Mouse (Mus musculus): ENCODE data around the gene Adamts13. TPM values are rescaled to one million over a fixed set of nuclear protein-coding genes. Genes with fewer than 3 reads are reported as not detected.
A peak's percentile ranks its signal among the peaks of the same experiment; 100 is the strongest.

Adamts13 gene
- polyA plus RNA-seq, 1 experiment = 0.94 TPM

DNA sequence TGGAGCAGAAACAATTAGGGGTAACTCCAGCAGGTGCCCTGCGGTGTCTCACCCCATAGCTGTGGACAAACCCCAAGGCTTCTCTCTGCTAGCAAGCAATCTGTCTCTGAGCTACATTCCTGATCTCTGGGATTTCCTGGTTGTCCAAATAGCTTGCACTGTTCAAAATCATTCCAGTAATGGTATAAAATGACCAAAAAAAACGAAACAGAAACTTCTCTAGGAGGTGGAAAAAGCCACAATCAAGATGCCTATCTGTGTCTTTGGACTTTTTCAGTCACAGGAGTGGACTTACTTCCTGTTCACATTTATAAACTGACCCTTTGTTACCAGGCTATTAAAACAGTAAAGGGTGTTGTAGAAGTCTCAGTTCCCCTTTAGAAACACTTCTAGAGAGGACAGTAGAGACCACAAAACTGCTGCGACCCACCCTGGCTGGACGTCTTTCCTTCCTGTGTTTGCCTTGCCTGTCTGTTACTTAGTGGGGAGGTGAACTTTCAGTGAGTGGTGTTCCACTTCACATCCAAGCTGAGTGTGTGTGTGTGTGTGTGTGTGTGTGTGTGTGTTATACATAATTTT is 55.3 kb downstream of the Adamts13 start:
- no peaks in the 10 kb centered on the region for H3K36me3 ChIP-seq (ENCODE audit: control insufficient read depth, insufficient read depth, low read length)
- peak; percentile 40 for DNase-seq
- H3K4me3 ChIP-seq (ENCODE audit: insufficient read depth, low read depth, low read length) = no peak overlapping the region
- 47% methylated on average over 4 of the region's 4 CpGs for WGBS
- TF ChIP-seq POLR2A (IDR thresholded peaks at IDR 0.05; ENCODE audit: low read depth, low read length) = no peak
- TF ChIP-seq CTCF (conservative IDR thresholded peaks at IDR 0.05; ENCODE audit: insufficient read depth, insufficient read length, low read depth, low read length) = no peak
- H3K27me3 ChIP-seq (replicated peaks; ENCODE audit: control insufficient read depth, insufficient read depth, low read length) = no peaks in the 10 kb centered on the region
- peak overlapping the region; percentile 40 for H3K27ac ChIP-seq (ENCODE audit: insufficient read depth, low read depth, low read length)
- H3K4me1 ChIP-seq (ENCODE audit: control insufficient read depth, insufficient read depth, low read length) = peaks cover 2% of the 10 kb centered on the region; the same call in 1 of the 2 replicates

DNA sequence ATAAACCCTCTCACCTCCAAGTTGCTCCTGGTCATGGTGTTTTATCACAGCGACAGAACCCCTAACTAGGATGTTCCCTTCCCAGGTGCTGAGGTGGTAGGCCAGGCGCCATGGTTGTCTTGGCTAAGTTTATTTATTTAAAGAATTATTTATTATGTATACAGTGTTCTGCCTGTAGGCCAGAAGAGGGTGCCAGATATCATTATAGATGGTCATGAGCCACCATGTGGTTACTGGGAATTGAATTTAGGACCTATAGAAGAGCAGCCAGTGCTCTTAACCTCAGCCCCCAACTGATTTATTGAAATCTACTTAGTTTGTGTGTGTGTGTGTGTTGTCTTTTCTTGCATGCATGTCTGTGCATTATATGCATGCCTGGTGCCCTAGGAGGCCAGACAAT is 59.1 kb downstream of the Adamts13 start:
- H3K4me3 ChIP-seq (ENCODE audit: insufficient read depth, low read depth, low read length) = no peak overlapping the region
- H3K36me3 ChIP-seq (ENCODE audit: control insufficient read depth, insufficient read depth, low read length) = no peaks in the 10 kb centered on the region
- H3K4me1 ChIP-seq (ENCODE audit: control insufficient read depth, insufficient read depth, low read length) = peaks cover 2% of the 10 kb centered on the region; the same call in 1 of the 2 replicates
- 66% methylated on average over 2 of the region's 2 CpGs for WGBS
- TF ChIP-seq POLR2A (IDR thresholded peaks at IDR 0.05; ENCODE audit: low read depth, low read length) (no peak), CTCF (conservative IDR thresholded peaks at IDR 0.05; ENCODE audit: insufficient read depth, insufficient read length, low read depth, low read length) (no peak)
- H3K27me3 ChIP-seq (replicated peaks; ENCODE audit: control insufficient read depth, insufficient read depth, low read length) = no peaks in the 10 kb centered on the region
- no peak for DNase-seq
- H3K27ac ChIP-seq (ENCODE audit: insufficient read depth, low read depth, low read length) = no peak overlapping the region

DNA sequence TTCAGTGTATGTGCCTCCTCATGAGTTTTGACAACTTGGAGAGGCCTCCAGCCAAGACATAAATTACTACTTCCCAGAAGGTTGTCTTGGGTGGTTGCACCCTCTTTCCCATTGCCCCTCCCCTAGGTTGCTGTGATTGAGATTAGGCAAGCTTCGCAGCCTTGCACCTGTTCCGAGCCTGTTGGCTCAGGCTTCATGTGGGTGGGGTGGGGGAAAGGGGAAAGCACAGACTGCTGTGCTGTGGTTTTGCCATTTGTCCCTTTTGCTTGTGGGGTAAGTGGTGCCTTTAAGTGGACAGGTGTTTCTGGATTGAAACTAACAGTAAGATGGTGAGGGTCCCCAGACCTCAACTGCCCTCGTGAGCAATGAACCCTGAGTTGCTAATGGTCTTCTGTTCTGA is 62.8 kb downstream of the Adamts13 start:
- DNase-seq = no peak
- Histone ChIP-seq H3K36me3 (ENCODE audit: control insufficient read depth, insufficient read depth, low read length) (no peaks in the 10 kb centered on the region), H3K4me1 (ENCODE audit: control insufficient read depth, insufficient read depth, low read length) (peaks cover 4% of the 10 kb centered on the region; the same call in 1 of the 2 replicates), H3K27ac (ENCODE audit: insufficient read depth, low read depth, low read length) (no peak overlapping the region), H3K27me3 (replicated peaks; ENCODE audit: control insufficient read depth, insufficient read depth, low read length) (no peaks in the 10 kb centered on the region), H3K4me3 (ENCODE audit: insufficient read depth, low read depth, low read length) (no peak overlapping the region)
- TF ChIP-seq CTCF (conservative IDR thresholded peaks at IDR 0.05; ENCODE audit: insufficient read depth, insufficient read length, low read depth, low read length) (no peak), POLR2A (IDR thresholded peaks at IDR 0.05; ENCODE audit: low read depth, low read length) (no peak)
- WGBS = 47% methylated on average over 3 of the region's 3 CpGs

DNA sequence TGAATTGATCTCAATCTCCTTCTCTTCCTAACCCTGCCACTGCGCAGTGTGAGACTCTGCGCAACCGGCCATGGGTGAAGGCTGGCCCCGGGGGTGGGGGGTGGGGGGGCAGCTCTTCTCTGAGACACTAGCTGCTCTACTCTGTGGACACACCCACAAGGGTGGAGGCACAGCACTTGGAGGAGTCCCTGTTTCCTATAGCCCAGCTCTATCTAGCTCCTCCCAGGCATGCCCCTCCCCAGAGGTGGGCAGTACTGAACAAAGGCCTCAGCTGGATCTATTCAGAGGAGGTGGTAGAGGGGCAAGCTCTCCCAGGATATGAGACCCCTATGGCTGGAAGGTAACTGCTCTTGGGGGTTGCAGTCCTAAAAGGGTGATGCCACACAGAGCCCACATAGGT is 63.8 kb downstream of the Adamts13 start:
- Histone ChIP-seq H3K27me3 (replicated peaks; ENCODE audit: control insufficient read depth, insufficient read depth, low read length) (no peaks in the 10 kb centered on the region), H3K4me3 (ENCODE audit: insufficient read depth, low read depth, low read length) (no peak overlapping the region), H3K4me1 (ENCODE audit: control insufficient read depth, insufficient read depth, low read length) (peaks cover 7% of the 10 kb centered on the region; the same call in 1 of the 2 replicates), H3K27ac (ENCODE audit: insufficient read depth, low read depth, low read length) (no peak overlapping the region), H3K36me3 (ENCODE audit: control insufficient read depth, insufficient read depth, low read length) (no peaks in the 10 kb centered on the region)
- no peak for TF ChIP-seq POLR2A (IDR thresholded peaks at IDR 0.05; ENCODE audit: low read depth, low read length)
- no peak for TF ChIP-seq CTCF (conservative IDR thresholded peaks at IDR 0.05; ENCODE audit: insufficient read depth, insufficient read length, low read depth, low read length)
- DNase-seq = no peak
- 67% methylated on average over 4 of the region's 4 CpGs for WGBS

DNA sequence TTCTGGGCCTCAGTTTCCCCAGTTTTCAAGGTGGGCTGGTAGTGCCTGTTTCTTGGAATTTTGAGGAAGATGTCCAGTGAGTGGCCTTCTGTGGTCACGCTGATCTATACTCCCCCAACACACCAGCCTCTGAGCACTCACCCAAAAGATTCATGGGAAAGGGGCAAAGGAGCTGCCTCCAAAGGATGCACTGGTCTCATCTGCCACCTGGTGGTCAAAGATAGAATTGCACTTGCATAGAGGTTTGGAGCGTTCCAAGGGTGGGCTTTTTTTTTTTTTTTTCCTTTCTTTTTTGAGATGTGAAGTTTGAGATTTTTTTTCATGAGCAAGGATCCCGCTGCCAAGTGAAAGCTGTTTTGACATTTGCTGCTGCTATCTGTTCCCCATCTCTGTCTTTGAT is 65.4 kb downstream of the Adamts13 start:
- TF ChIP-seq POLR2A (IDR thresholded peaks at IDR 0.05; ENCODE audit: low read depth, low read length) (no peak), CTCF (conservative IDR thresholded peaks at IDR 0.05; ENCODE audit: insufficient read depth, insufficient read length, low read depth, low read length) (peak; percentile 92)
- Histone ChIP-seq H3K4me1 (ENCODE audit: control insufficient read depth, insufficient read depth, low read length) (peaks cover 7% of the 10 kb centered on the region; the same call in 1 of the 2 replicates), H3K4me3 (ENCODE audit: insufficient read depth, low read depth, low read length) (no peak overlapping the region), H3K36me3 (ENCODE audit: control insufficient read depth, insufficient read depth, low read length) (no peaks in the 10 kb centered on the region), H3K27ac (ENCODE audit: insufficient read depth, low read depth, low read length) (no peak overlapping the region), H3K27me3 (replicated peaks; ENCODE audit: control insufficient read depth, insufficient read depth, low read length) (no peaks in the 10 kb centered on the region)
- 1% methylated on average over 3 of the region's 3 CpGs for WGBS
- peak; percentile 72 for DNase-seq

DNA sequence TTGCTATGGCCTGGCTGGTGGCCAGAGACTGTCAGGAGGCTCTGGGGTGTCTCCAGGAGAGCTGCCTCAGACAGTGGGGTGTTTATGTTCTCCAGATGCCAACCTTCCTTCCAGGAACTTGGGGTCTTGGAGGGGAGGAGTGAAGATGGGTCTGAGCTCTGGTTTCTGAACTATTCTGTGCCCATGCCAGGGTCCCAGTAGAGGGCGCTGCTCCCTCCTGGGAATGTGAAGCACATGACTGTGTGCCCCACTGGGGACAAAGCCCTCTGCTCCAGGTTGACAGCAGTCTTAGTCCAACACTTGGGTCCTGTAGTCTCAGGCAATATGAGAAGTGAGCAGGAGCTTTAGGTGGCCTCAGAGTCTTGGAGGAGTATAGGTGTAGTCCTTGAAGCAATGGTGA is 66.1 kb downstream of the Adamts13 start:
- TF ChIP-seq POLR2A (IDR thresholded peaks at IDR 0.05; ENCODE audit: low read depth, low read length) (no peak), CTCF (conservative IDR thresholded peaks at IDR 0.05; ENCODE audit: insufficient read depth, insufficient read length, low read depth, low read length) (peak; percentile 44)
- no peak overlapping the region for H3K4me3 ChIP-seq (ENCODE audit: insufficient read depth, low read depth, low read length)
- no peaks in the 10 kb centered on the region for H3K27me3 ChIP-seq (replicated peaks; ENCODE audit: control insufficient read depth, insufficient read depth, low read length)
- no peaks in the 10 kb centered on the region for H3K36me3 ChIP-seq (ENCODE audit: control insufficient read depth, insufficient read depth, low read length)
- DNase-seq = peak; percentile 68
- WGBS = 17% methylated on average over 1 of the region's 1 CpGs
- H3K27ac ChIP-seq (ENCODE audit: insufficient read depth, low read depth, low read length) = no peak overlapping the region
- peaks cover 7% of the 10 kb centered on the region; the same call in 1 of the 2 replicates for H3K4me1 ChIP-seq (ENCODE audit: control insufficient read depth, insufficient read depth, low read length)

DNA sequence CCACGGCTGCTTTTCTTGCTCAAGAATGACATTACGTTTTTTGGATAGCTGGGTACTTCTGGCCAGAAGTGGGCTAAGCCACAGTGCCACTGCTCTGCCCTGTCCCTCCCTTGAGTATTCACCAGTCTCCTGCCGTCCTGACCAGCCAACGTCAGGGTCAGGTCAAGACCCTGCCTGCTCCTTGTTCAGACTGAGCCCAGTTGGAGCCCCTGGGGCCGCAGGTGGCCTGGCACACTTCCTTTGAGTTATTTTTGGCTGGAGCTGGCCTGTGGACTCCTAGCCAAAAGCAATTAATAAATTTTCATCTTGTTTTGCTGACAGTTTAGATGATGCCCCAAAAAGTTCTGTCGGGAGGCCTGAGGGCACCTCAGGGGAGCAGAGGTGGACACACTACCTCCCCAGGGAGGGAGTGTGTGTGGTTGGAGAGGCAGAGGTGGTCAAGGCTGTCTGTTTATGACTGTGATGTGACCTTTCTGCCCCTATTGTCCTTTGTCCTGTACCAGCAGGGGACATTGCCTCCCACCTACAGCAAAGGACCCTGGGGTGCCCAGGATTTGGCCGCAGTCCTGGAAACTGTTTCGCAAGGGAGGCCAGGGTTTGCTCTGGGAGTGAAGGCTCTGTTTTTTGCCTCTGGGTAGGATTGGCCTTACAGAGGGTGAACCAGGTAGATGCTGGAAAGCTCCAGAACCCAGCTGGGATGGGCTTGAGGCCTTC is 69.1 kb downstream of the Adamts13 start:
- WGBS = 39% methylated on average over 8 of the region's 8 CpGs
- Histone ChIP-seq H3K4me1 (ENCODE audit: control insufficient read depth, insufficient read depth, low read length) (peaks cover 7% of the 10 kb centered on the region; the same call in 1 of the 2 replicates), H3K4me3 (ENCODE audit: insufficient read depth, low read depth, low read length) (no peak overlapping the region), H3K27ac (ENCODE audit: insufficient read depth, low read depth, low read length) (peak overlapping the region; percentile 69), H3K27me3 (replicated peaks; ENCODE audit: control insufficient read depth, insufficient read depth, low read length) (no peaks in the 10 kb centered on the region), H3K36me3 (ENCODE audit: control insufficient read depth, insufficient read depth, low read length) (no peaks in the 10 kb centered on the region)
- TF ChIP-seq CTCF (conservative IDR thresholded peaks at IDR 0.05; ENCODE audit: insufficient read depth, insufficient read length, low read depth, low read length) = no peak
- TF ChIP-seq POLR2A (IDR thresholded peaks at IDR 0.05; ENCODE audit: low read depth, low read length) = no peak
- peak; percentile 90 for DNase-seq
